Mouse (Mus musculus) skeletal muscle tissue, postnatal 0 days (tissue): Measurements from ENCODE around the gene Rasgrp2. TPM values are rescaled to one million over a fixed set of nuclear protein-coding genes. Genes with fewer than 3 reads are reported as not detected.

ENCODE experiments used
- polyA plus RNA-seq: library from polyadenylated mRNA; unstranded; fragments of >200 nt; fragmentation: Nextera tagmentation; extraction: Ambion mirVana; gene quantifications from 2 replicates; pipeline ENCODE4 v1.2.1, GENCODE M21; 2015

The Rasgrp2 gene
- polyA plus RNA-seq = 77.1 and 83.7 TPM in 2 replicates

GRCm38 (mm10) chr19:6399285-6400095 is at the start of gene Rasgrp2:
Gene Rasgrp2 (plus strand): TSS chr19:6399340.

GRCm38 (mm10) chr19:6363411-6364240 is 35.5 kb upstream of the Rasgrp2 start, which contains the start of gene Sf1:
Gene Sf1 (plus strand): TSS chr19:6363690.

GRCm38 (mm10) chr19:6384128-6384527 is 15.0 kb upstream of the Rasgrp2 start, which contains the start of gene Pygm:
Gene Pygm (plus strand): TSS chr19:6384399.

GRCm38 (mm10) chr19:6418233-6418879 is 19.2 kb downstream of the Rasgrp2 start, which contains the start of gene Nrxn2:
Gene Nrxn2 (plus strand): TSS chr19:6418731.

Other genes with a start within 250 kb of the Rasgrp2 start
- not detected in 2 replicates for gene Majin, start 215.0 kb upstream of the Rasgrp2 start, polyA plus RNA-seq
- gene Gpha2, start 173.0 kb upstream of the Rasgrp2 start, polyA plus RNA-seq = not detected in 2 replicates
- gene Ppp2r5b, start 163.5 kb upstream of the Rasgrp2 start, polyA plus RNA-seq = 14.8 and 16.1 TPM in 2 replicates
- gene Atg2a, start 157.7 kb upstream of the Rasgrp2 start, polyA plus RNA-seq = 4.6 and 5.9 TPM in 2 replicates
- 59.1 and 78.1 TPM in 2 replicates for gene Ehd1, start 122.6 kb upstream of the Rasgrp2 start, polyA plus RNA-seq
- gene Cdc42bpg, start 92.9 kb upstream of the Rasgrp2 start, polyA plus RNA-seq = 0.41 and 0.46 TPM in 2 replicates
- 18.5 and 21.1 TPM in 2 replicates for gene Men1, start 64.4 kb upstream of the Rasgrp2 start, polyA plus RNA-seq
- gene Map4k2, start 58.2 kb upstream of the Rasgrp2 start, polyA plus RNA-seq = 4.4 and 4.9 TPM in 2 replicates
- gene Sf1, start 35.6 kb upstream of the Rasgrp2 start, polyA plus RNA-seq = 45.9 and 50.2 TPM in 2 replicates
- gene Pygm, start 14.9 kb upstream of the Rasgrp2 start, polyA plus RNA-seq = 1,248 and 1,567 TPM in 2 replicates
- 0.54 and 0.63 TPM in 2 replicates for gene Nrxn2, start 19.4 kb downstream of the Rasgrp2 start, polyA plus RNA-seq
- gene Slc22a12, start 143.7 kb downstream of the Rasgrp2 start, polyA plus RNA-seq = not detected in 2 replicates